28 mouse cellular contexts compared by ENCODE assay signal in genomic region chr13:106173377-106173776, GRCm38 (mm10).
A peak's percentile ranks its signal among the peaks of the same experiment; 100 is the strongest.
DNase-seq lines count a peak whose midpoint lies in the region; ATAC-seq and TF ChIP-seq lines count a peak whose summit lies in the region.
"Had no signal": no experiment of that assay in that cellular context is flagged by ENCODE, and none has a peak within 500 bp of the region (broad histone marks: within the 10 kb centered on the region; RNA-seq: fewer than 3 reads in every experiment).

No protein-coding gene starts in this region.

- H3K9me3 ChIP-seq in forebrain, embryonic 14.5 days (replicated peaks; ENCODE audit: control insufficient read depth, low read length), result no peaks in the 10 kb centered on the region
- H3K9me3 ChIP-seq in forebrain, embryonic 13.5 days (replicated peaks), result no peaks in the 10 kb centered on the region
- no peaks in the 10 kb centered on the region for H3K9me3 ChIP-seq in midbrain, embryonic 12.5 days
- no peaks in the 10 kb centered on the region for H3K9me3 ChIP-seq in midbrain, postnatal 0 days (ENCODE audit: low read length)
- no peaks in the 10 kb centered on the region for H3K9me3 ChIP-seq in midbrain, embryonic 14.5 days (ENCODE audit: control insufficient read depth, low read length)
- H3K9me3 ChIP-seq in kidney, embryonic 15.5 days (replicated peaks), result no peaks in the 10 kb centered on the region
- H3K9me3 ChIP-seq: embryonic facial prominence, embryonic 12.5 days; embryonic facial prominence, embryonic 15.5 days; forebrain, embryonic 15.5 days; G1E; heart, embryonic 12.5 days; heart, embryonic 15.5 days; hindbrain, embryonic 10.5 days; intestine, embryonic 15.5 days had no signal

- H3K4me2 ChIP-seq in forebrain, embryonic 14.5 days (ENCODE audit: low read length), result no peak overlapping the region
- no peak overlapping the region for H3K4me2 ChIP-seq in forebrain, embryonic 13.5 days
- no peak overlapping the region for H3K4me2 ChIP-seq in midbrain, embryonic 12.5 days (replicated peaks)
- no peak overlapping the region for H3K4me2 ChIP-seq in midbrain, postnatal 0 days (ENCODE audit: low read depth, low read length, poor library complexity, severe bottlenecking)
- H3K4me2 ChIP-seq in midbrain, embryonic 14.5 days (ENCODE audit: low read length), result no peak overlapping the region
- no peak overlapping the region for H3K4me2 ChIP-seq in kidney, embryonic 15.5 days
- H3K4me2 ChIP-seq: embryonic facial prominence, embryonic 12.5 days; embryonic facial prominence, embryonic 15.5 days; forebrain, embryonic 15.5 days; heart, embryonic 12.5 days; heart, embryonic 15.5 days; hindbrain, embryonic 14.5 days; intestine, embryonic 15.5 days had no signal

- 46% methylated on average over 4 of the region's 4 CpGs for WGBS in forebrain, embryonic 14.5 days
- 55% methylated on average over 4 of the region's 4 CpGs for WGBS in forebrain, embryonic 13.5 days
- 40% methylated on average over 4 of the region's 4 CpGs for WGBS in midbrain, embryonic 12.5 days
- WGBS in midbrain, postnatal 0 days, result 32% methylated on average over 4 of the region's 4 CpGs
- WGBS in midbrain, embryonic 14.5 days, result 29% methylated on average over 4 of the region's 4 CpGs
- 90% methylated on average over 4 of the region's 4 CpGs for WGBS in kidney, embryonic 15.5 days

- peak; percentile 6 for DNase-seq in forebrain, embryonic 14.5 days (ENCODE audit: low spot score)
- DNase-seq in midbrain, postnatal 0 days (ENCODE audit: low spot score), result no peak
- peak; percentile 13 for DNase-seq in midbrain, embryonic 14.5 days
- DNase-seq: adrenal gland, postnatal 10 days; adrenal gland, postnatal 36 days; B cell, adult 2 months; cerebellum, adult 11 months; cerebellum, adult 2 months; cerebellum, adult 9-11 months; cerebellum, postnatal 25 days; gastrocnemius, postnatal 25 days; heart, adult 18-20 months; heart, postnatal 10 days; heart, postnatal 36 days had no signal

- no peaks in the 10 kb centered on the region for H3K27me3 ChIP-seq in forebrain, embryonic 14.5 days (replicated peaks; ENCODE audit: control insufficient read depth, insufficient read depth, low read length)
- H3K27me3 ChIP-seq in forebrain, embryonic 13.5 days, result no peaks in the 10 kb centered on the region
- no peaks in the 10 kb centered on the region for H3K27me3 ChIP-seq in midbrain, embryonic 12.5 days
- no peaks in the 10 kb centered on the region for H3K27me3 ChIP-seq in midbrain, postnatal 0 days (ENCODE audit: insufficient read depth, low read length)
- H3K27me3 ChIP-seq in midbrain, embryonic 14.5 days (ENCODE audit: control insufficient read depth, insufficient read depth, low read length), result no peaks in the 10 kb centered on the region
- no peaks in the 10 kb centered on the region for H3K27me3 ChIP-seq in kidney, embryonic 15.5 days
- H3K27me3 ChIP-seq: CH12.LX; embryonic facial prominence, embryonic 12.5 days; embryonic facial prominence, embryonic 15.5 days; forebrain, embryonic 15.5 days; heart, embryonic 12.5 days; heart, embryonic 15.5 days; intestine, embryonic 15.5 days; Patski had no signal

- H3K27ac ChIP-seq in forebrain, embryonic 14.5 days (ENCODE audit: low read depth, low read length), result no peak overlapping the region
- H3K27ac ChIP-seq in forebrain, embryonic 13.5 days, result no peak overlapping the region
- no peak overlapping the region for H3K27ac ChIP-seq in midbrain, embryonic 12.5 days (replicated peaks)
- H3K27ac ChIP-seq in midbrain, postnatal 0 days (ENCODE audit: low read depth, low read length), result no peak overlapping the region
- H3K27ac ChIP-seq in midbrain, embryonic 14.5 days (replicated peaks; ENCODE audit: low read depth, low read length), result no peak overlapping the region
- H3K27ac ChIP-seq in kidney, embryonic 15.5 days, result no peak overlapping the region
- H3K27ac ChIP-seq: embryonic facial prominence, embryonic 12.5 days; embryonic facial prominence, embryonic 15.5 days; forebrain, embryonic 15.5 days; heart, embryonic 15.5 days; hindbrain, embryonic 10.5 days; hindbrain, embryonic 14.5 days; intestine, embryonic 15.5 days had no signal

- H3K9ac ChIP-seq in forebrain, embryonic 14.5 days (ENCODE audit: low read length), result no peak overlapping the region
- no peak overlapping the region for H3K9ac ChIP-seq in forebrain, embryonic 13.5 days
- no peak overlapping the region for H3K9ac ChIP-seq in midbrain, embryonic 12.5 days (replicated peaks)
- no peak overlapping the region for H3K9ac ChIP-seq in midbrain, postnatal 0 days (replicated peaks; ENCODE audit: low read length, poor library complexity, severe bottlenecking)
- no peak overlapping the region for H3K9ac ChIP-seq in midbrain, embryonic 14.5 days (replicated peaks; ENCODE audit: low read length)
- H3K9ac ChIP-seq in kidney, embryonic 15.5 days, result no peak overlapping the region
- H3K9ac ChIP-seq: embryonic facial prominence, embryonic 12.5 days; embryonic facial prominence, embryonic 15.5 days; forebrain, embryonic 15.5 days; heart, embryonic 12.5 days; heart, embryonic 15.5 days; hindbrain, embryonic 14.5 days; intestine, embryonic 15.5 days had no signal

- no peak for TF ChIP-seq CTCF in midbrain, postnatal 0 days (IDR thresholded peaks at IDR 0.05)

- H3K36me3 ChIP-seq in forebrain, embryonic 14.5 days (ENCODE audit: control insufficient read depth, insufficient read depth, low read length), result no peaks in the 10 kb centered on the region
- no peaks in the 10 kb centered on the region for H3K36me3 ChIP-seq in forebrain, embryonic 13.5 days (ENCODE audit: poor library complexity, severe bottlenecking)
- no peaks in the 10 kb centered on the region for H3K36me3 ChIP-seq in midbrain, embryonic 12.5 days
- H3K36me3 ChIP-seq in midbrain, postnatal 0 days (ENCODE audit: insufficient read depth, low read length), result no peaks in the 10 kb centered on the region
- H3K36me3 ChIP-seq in midbrain, embryonic 14.5 days (ENCODE audit: control insufficient read depth, insufficient read depth, low read length), result no peaks in the 10 kb centered on the region
- no peaks in the 10 kb centered on the region for H3K36me3 ChIP-seq in kidney, embryonic 15.5 days
- H3K36me3 ChIP-seq: embryonic facial prominence, embryonic 12.5 days; embryonic facial prominence, embryonic 15.5 days; forebrain, embryonic 15.5 days; G1E; heart, embryonic 12.5 days; heart, embryonic 15.5 days; hindbrain, embryonic 10.5 days; intestine, embryonic 15.5 days had no signal

- H3K4me3 ChIP-seq in forebrain, embryonic 14.5 days (ENCODE audit: low read depth, low read length), result no peak overlapping the region
- H3K4me3 ChIP-seq in forebrain, embryonic 13.5 days, result no peak overlapping the region
- no peak overlapping the region for H3K4me3 ChIP-seq in midbrain, embryonic 12.5 days
- H3K4me3 ChIP-seq in midbrain, postnatal 0 days (ENCODE audit: low read depth, low read length), result no peak overlapping the region
- H3K4me3 ChIP-seq in midbrain, embryonic 14.5 days (replicated peaks; ENCODE audit: low read depth, low read length), result no peak overlapping the region
- H3K4me3 ChIP-seq in kidney, embryonic 15.5 days (replicated peaks), result no peak overlapping the region
- H3K4me3 ChIP-seq: embryonic facial prominence, embryonic 12.5 days; embryonic facial prominence, embryonic 15.5 days; forebrain, embryonic 15.5 days; heart, embryonic 12.5 days; heart, embryonic 15.5 days; hindbrain, embryonic 10.5 days; intestine, embryonic 15.5 days had no signal

- ATAC-seq in forebrain, embryonic 14.5 days, result no peak
- no peak for ATAC-seq in forebrain, embryonic 13.5 days
- ATAC-seq in midbrain, embryonic 12.5 days (ENCODE audit: low FRiP score, low read depth), result peak; percentile 59
- ATAC-seq in midbrain, postnatal 0 days (ENCODE audit: low FRiP score), result no peak
- ATAC-seq in midbrain, embryonic 14.5 days (ENCODE audit: low FRiP score, low TSS enrichment), result no peak
- ATAC-seq in kidney, embryonic 15.5 days (replicated peaks; ENCODE audit: low FRiP score), result no peak
- ATAC-seq: forebrain, embryonic 15.5 days; intestine, embryonic 15.5 days; Patski had no signal

- H3K4me1 ChIP-seq in forebrain, embryonic 14.5 days (ENCODE audit: control insufficient read depth, insufficient read depth, low read length), result no peaks in the 10 kb centered on the region
- no peaks in the 10 kb centered on the region for H3K4me1 ChIP-seq in forebrain, embryonic 13.5 days
- H3K4me1 ChIP-seq in midbrain, embryonic 12.5 days, result no peaks in the 10 kb centered on the region
- no peaks in the 10 kb centered on the region for H3K4me1 ChIP-seq in midbrain, postnatal 0 days (ENCODE audit: insufficient read depth, low read length)
- H3K4me1 ChIP-seq in midbrain, embryonic 14.5 days (ENCODE audit: control insufficient read depth, insufficient read depth, low read length), result no peaks in the 10 kb centered on the region
- no peaks in the 10 kb centered on the region for H3K4me1 ChIP-seq in kidney, embryonic 15.5 days
- H3K4me1 ChIP-seq: embryonic facial prominence, embryonic 12.5 days; embryonic facial prominence, embryonic 15.5 days; forebrain, embryonic 15.5 days; heart, embryonic 15.5 days; hindbrain, embryonic 10.5 days; intestine, embryonic 15.5 days had no signal
